24 mouse cellular contexts compared by ENCODE assay signal in genomic region chr1:133323333-133323732, GRCm38 (mm10). TPM values are rescaled to one million over a fixed set of nuclear protein-coding genes. Genes with fewer than 3 reads are reported as not detected.
DNase-seq lines count a peak whose midpoint lies in the region; ATAC-seq and TF ChIP-seq lines count a peak whose summit lies in the region.
"Had no signal": no experiment of that assay in that cellular context is flagged by ENCODE, and none has a peak within 500 bp of the region (broad histone marks: within the 10 kb centered on the region; RNA-seq: fewer than 3 reads in every experiment).

No protein-coding gene starts in this region.

- no peak overlapping the region for H3K9ac ChIP-seq in hindbrain, postnatal 0 days (replicated peaks; ENCODE audit: low read length)
- H3K9ac ChIP-seq in hindbrain, embryonic 11.5 days (ENCODE audit: low read depth, low read length): no peak overlapping the region
- H3K9ac ChIP-seq in lung, embryonic 14.5 days: no peak overlapping the region
- no peak overlapping the region for H3K9ac ChIP-seq in neural tube, embryonic 14.5 days (replicated peaks; ENCODE audit: low read depth, low read length)
- no peak overlapping the region for H3K9ac ChIP-seq in neural tube, embryonic 15.5 days (replicated peaks)
- no peak overlapping the region for H3K9ac ChIP-seq in embryonic facial prominence, embryonic 15.5 days
- H3K9ac ChIP-seq in forebrain, embryonic 15.5 days (replicated peaks): no peak overlapping the region
- H3K9ac ChIP-seq: forebrain, embryonic 12.5 days; limb, embryonic 15.5 days had no signal

- H3K27me3 ChIP-seq in hindbrain, postnatal 0 days (ENCODE audit: insufficient read depth, low read length): no peaks in the 10 kb centered on the region
- H3K27me3 ChIP-seq in hindbrain, embryonic 11.5 days (ENCODE audit: control insufficient read depth, insufficient read depth, low read length): no peaks in the 10 kb centered on the region
- H3K27me3 ChIP-seq in lung, embryonic 14.5 days (ENCODE audit: insufficient read depth, low read length): no peaks in the 10 kb centered on the region
- H3K27me3 ChIP-seq in neural tube, embryonic 14.5 days (ENCODE audit: control insufficient read depth, insufficient read depth, low read length): no peaks in the 10 kb centered on the region
- H3K27me3 ChIP-seq in neural tube, embryonic 15.5 days (replicated peaks): no peaks in the 10 kb centered on the region
- H3K27me3 ChIP-seq in embryonic facial prominence, embryonic 15.5 days: peaks cover 8% of the 10 kb centered on the region
- no peaks in the 10 kb centered on the region for H3K27me3 ChIP-seq in forebrain, embryonic 15.5 days

- H3K4me3 ChIP-seq in hindbrain, postnatal 0 days (ENCODE audit: low read length): no peak overlapping the region
- no peak overlapping the region for H3K4me3 ChIP-seq in hindbrain, embryonic 11.5 days (ENCODE audit: low read depth, low read length)
- no peak overlapping the region for H3K4me3 ChIP-seq in lung, embryonic 14.5 days (ENCODE audit: low read depth, low read length)
- H3K4me3 ChIP-seq in neural tube, embryonic 14.5 days (ENCODE audit: low read depth, low read length): no peak overlapping the region
- H3K4me3 ChIP-seq in neural tube, embryonic 15.5 days (replicated peaks): no peak overlapping the region
- no peak overlapping the region for H3K4me3 ChIP-seq in embryonic facial prominence, embryonic 15.5 days (replicated peaks)
- no peak overlapping the region for H3K4me3 ChIP-seq in forebrain, embryonic 15.5 days
- H3K4me3 ChIP-seq: forebrain, embryonic 12.5 days; heart, embryonic 10.5 days; limb, embryonic 15.5 days; midbrain, embryonic 12.5 days had no signal

- TF ChIP-seq CTCF in hindbrain, postnatal 0 days (IDR thresholded peaks at IDR 0.05; ENCODE audit: low read depth): no peak
- TF ChIP-seq CTCF in lung, embryonic 14.5 days (IDR thresholded peaks at IDR 0.05; ENCODE audit: low read depth): no peak

- ATAC-seq in hindbrain, postnatal 0 days: peak; percentile 55; the same call in 1 of the 2 replicates
- no peak for ATAC-seq in hindbrain, embryonic 11.5 days (ENCODE audit: low FRiP score)
- peak; percentile 50 for ATAC-seq in lung, embryonic 14.5 days (ENCODE audit: insufficient read depth)
- 0 out of 2 replicates have a peak, but pooled peaks have one; percentile 31 for ATAC-seq in neural tube, embryonic 14.5 days (ENCODE audit: low read depth)
- ATAC-seq in neural tube, embryonic 15.5 days (ENCODE audit: low FRiP score): no peak
- 0 out of 2 replicates have a peak, but pooled peaks have one; percentile 16 for ATAC-seq in embryonic facial prominence, embryonic 15.5 days (ENCODE audit: insufficient number of reproducible peaks, low FRiP score, low TSS enrichment, low read depth)
- ATAC-seq in forebrain, embryonic 15.5 days (replicated peaks): no peak
- ATAC-seq: activated CD4-positive, CD25-positive, alpha-beta regulatory T cell, adult 4 months; Patski had no signal

- H3K4me1 ChIP-seq in hindbrain, postnatal 0 days (ENCODE audit: insufficient read depth, low read length): no peaks in the 10 kb centered on the region
- no peaks in the 10 kb centered on the region for H3K4me1 ChIP-seq in hindbrain, embryonic 11.5 days (replicated peaks; ENCODE audit: control insufficient read depth, insufficient read depth, low read length)
- H3K4me1 ChIP-seq in lung, embryonic 14.5 days (ENCODE audit: insufficient read depth): peaks cover 3% of the 10 kb centered on the region; the same call in 1 of the 2 replicates
- H3K4me1 ChIP-seq in neural tube, embryonic 14.5 days (ENCODE audit: control insufficient read depth, insufficient read depth, low read length): no peaks in the 10 kb centered on the region
- no peaks in the 10 kb centered on the region for H3K4me1 ChIP-seq in neural tube, embryonic 15.5 days
- H3K4me1 ChIP-seq in embryonic facial prominence, embryonic 15.5 days: no peaks in the 10 kb centered on the region
- H3K4me1 ChIP-seq in forebrain, embryonic 15.5 days: peaks cover under 1% of the 10 kb centered on the region; the same call in 1 of the 2 replicates

- no peaks in the 10 kb centered on the region for H3K36me3 ChIP-seq in hindbrain, postnatal 0 days (ENCODE audit: insufficient read depth, low read length)
- no peaks in the 10 kb centered on the region for H3K36me3 ChIP-seq in hindbrain, embryonic 11.5 days (ENCODE audit: control insufficient read depth, insufficient read depth, low read length)
- no peaks in the 10 kb centered on the region for H3K36me3 ChIP-seq in lung, embryonic 14.5 days (ENCODE audit: insufficient read depth)
- no peaks in the 10 kb centered on the region for H3K36me3 ChIP-seq in neural tube, embryonic 14.5 days (ENCODE audit: control insufficient read depth, insufficient read depth, low read length)
- no peaks in the 10 kb centered on the region for H3K36me3 ChIP-seq in neural tube, embryonic 15.5 days
- no peaks in the 10 kb centered on the region for H3K36me3 ChIP-seq in embryonic facial prominence, embryonic 15.5 days
- no peaks in the 10 kb centered on the region for H3K36me3 ChIP-seq in forebrain, embryonic 15.5 days
- H3K36me3 ChIP-seq: forebrain, embryonic 12.5 days; heart, embryonic 10.5 days; limb, embryonic 15.5 days; midbrain, embryonic 12.5 days had no signal

- no peak for DNase-seq in hindbrain, postnatal 0 days (ENCODE audit: low spot score)
- no peak for DNase-seq in hindbrain, embryonic 11.5 days (ENCODE audit: low spot score)
- DNase-seq in lung, embryonic 14.5 days: no peak
- DNase-seq in lung, postnatal 25 days (ENCODE audit: low spot score): no peak
- DNase-seq: adrenal gland, postnatal 36 days; cerebellum, adult 8-10 months; gastrocnemius, postnatal 36 days; heart, postnatal 14 days; kidney, postnatal 25 days; thymus, postnatal 4 days had no signal

- no peak overlapping the region for H3K27ac ChIP-seq in hindbrain, postnatal 0 days
- H3K27ac ChIP-seq in hindbrain, embryonic 11.5 days (ENCODE audit: low read depth, low read length): no peak overlapping the region
- H3K27ac ChIP-seq in lung, embryonic 14.5 days (ENCODE audit: low read depth): no peak overlapping the region
- no peak overlapping the region for H3K27ac ChIP-seq in neural tube, embryonic 14.5 days (ENCODE audit: low read depth, low read length)
- no peak overlapping the region for H3K27ac ChIP-seq in neural tube, embryonic 15.5 days (replicated peaks)
- no peak overlapping the region for H3K27ac ChIP-seq in embryonic facial prominence, embryonic 15.5 days (replicated peaks)
- no peak overlapping the region for H3K27ac ChIP-seq in forebrain, embryonic 15.5 days (replicated peaks)
- H3K27ac ChIP-seq: forebrain, embryonic 12.5 days; heart, embryonic 10.5 days; limb, embryonic 15.5 days; midbrain, embryonic 12.5 days had no signal

- no peaks in the 10 kb centered on the region for H3K9me3 ChIP-seq in hindbrain, postnatal 0 days (ENCODE audit: low read length)
- H3K9me3 ChIP-seq in hindbrain, embryonic 11.5 days (ENCODE audit: control insufficient read depth, low read length): no peaks in the 10 kb centered on the region
- H3K9me3 ChIP-seq in lung, embryonic 14.5 days (ENCODE audit: low read depth, low read length): no peaks in the 10 kb centered on the region
- no peaks in the 10 kb centered on the region for H3K9me3 ChIP-seq in neural tube, embryonic 14.5 days (ENCODE audit: control insufficient read depth, low read length)
- H3K9me3 ChIP-seq in neural tube, embryonic 15.5 days (replicated peaks): no peaks in the 10 kb centered on the region
- no peaks in the 10 kb centered on the region for H3K9me3 ChIP-seq in embryonic facial prominence, embryonic 15.5 days (replicated peaks)
- no peaks in the 10 kb centered on the region for H3K9me3 ChIP-seq in forebrain, embryonic 15.5 days
- H3K9me3 ChIP-seq: forebrain, embryonic 12.5 days; heart, embryonic 10.5 days; limb, embryonic 15.5 days had no signal

- 47% methylated on average over 5 of the region's 5 CpGs for WGBS in hindbrain, postnatal 0 days
- 46% methylated on average over 5 of the region's 5 CpGs for WGBS in hindbrain, embryonic 11.5 days
- 16% methylated on average over 5 of the region's 5 CpGs for WGBS in lung, embryonic 14.5 days
- 47% methylated on average over 5 of the region's 5 CpGs for WGBS in neural tube, embryonic 14.5 days
- 50% methylated on average over 5 of the region's 5 CpGs for WGBS in neural tube, embryonic 15.5 days
- 30% methylated on average over 5 of the region's 5 CpGs for WGBS in embryonic facial prominence, embryonic 15.5 days
- WGBS in forebrain, embryonic 15.5 days: 54% methylated on average over 5 of the region's 5 CpGs

- H3K4me2 ChIP-seq in hindbrain, postnatal 0 days (ENCODE audit: low read depth, low read length): no peak overlapping the region
- no peak overlapping the region for H3K4me2 ChIP-seq in hindbrain, embryonic 11.5 days (replicated peaks; ENCODE audit: low read depth, low read length)
- H3K4me2 ChIP-seq in lung, embryonic 14.5 days: no peak overlapping the region
- H3K4me2 ChIP-seq in neural tube, embryonic 14.5 days (ENCODE audit: low read depth, low read length): no peak overlapping the region
- no peak overlapping the region for H3K4me2 ChIP-seq in neural tube, embryonic 15.5 days
- H3K4me2 ChIP-seq in embryonic facial prominence, embryonic 15.5 days (replicated peaks): no peak overlapping the region
- H3K4me2 ChIP-seq in forebrain, embryonic 15.5 days (replicated peaks): no peak overlapping the region
- H3K4me2 ChIP-seq: forebrain, embryonic 12.5 days; limb, embryonic 15.5 days; midbrain, embryonic 12.5 days had no signal

RNA-seq across cellular contexts. Expression of gene Kiss1, which starts 1.7 kb away (rescaled TPM):
- not detected in 2 replicates for total RNA-seq in hindbrain, postnatal 0 days (2014; rRNA removed)
- polyA plus RNA-seq in hindbrain, postnatal 0 days (2015; fragmentation: Nextera tagmentation; extraction: Ambion mirVana): 1.4 TPM in 1 of 2 replicates, not detected in the other
- polyA plus RNA-seq in hindbrain, embryonic 11.5 days (2014; fragmentation: Nextera tagmentation; extraction: Ambion mirVana): not detected in 2 replicates
- 6.6 and 7.1 TPM in 2 replicates for polyA plus RNA-seq in lung, embryonic 14.5 days (2014; fragmentation: Nextera tagmentation; extraction: Ambion mirVana)
- polyA plus RNA-seq in neural tube, embryonic 14.5 days (2014; fragmentation: Nextera tagmentation; extraction: Ambion mirVana): not detected in 2 replicates
- polyA plus RNA-seq in neural tube, embryonic 15.5 days (2015; fragmentation: Nextera tagmentation; extraction: Ambion mirVana): not detected in 2 replicates
- 0.49 TPM in 1 of 2 replicates, not detected in the other for polyA plus RNA-seq in embryonic facial prominence, embryonic 15.5 days (2015; fragmentation: Nextera tagmentation; extraction: Ambion mirVana)
- polyA plus RNA-seq in forebrain, embryonic 15.5 days (2015; fragmentation: Nextera tagmentation; extraction: Ambion mirVana): not detected in 2 replicates
- total RNA-seq: common myeloid progenitor, adult 5-6 weeks; gastrocnemius, postnatal 36 days; heart, postnatal 14 days; left cerebral cortex, postnatal 10 days had no signal
- polyA plus RNA-seq: activated CD4-positive, CD25-positive, alpha-beta regulatory T cell, adult 4 months; C2C12; forebrain, embryonic 12.5 days; heart, embryonic 10.5 days; limb, embryonic 15.5 days; midbrain, embryonic 12.5 days; Patski had no signal

RNA-seq across cellular contexts. Expression of gene Golt1a, which starts 13.7 kb away (rescaled TPM):
- total RNA-seq in hindbrain, postnatal 0 days (2014; rRNA removed): not detected in 2 replicates
- 0.08 TPM in 1 of 2 replicates, not detected in the other for polyA plus RNA-seq in hindbrain, postnatal 0 days (2015; fragmentation: Nextera tagmentation; extraction: Ambion mirVana)
- not detected in 2 replicates for polyA plus RNA-seq in hindbrain, embryonic 11.5 days (2014; fragmentation: Nextera tagmentation; extraction: Ambion mirVana)
- polyA plus RNA-seq in lung, embryonic 14.5 days (2014; fragmentation: Nextera tagmentation; extraction: Ambion mirVana): 0.55 and 1.1 TPM in 2 replicates
- polyA plus RNA-seq in neural tube, embryonic 14.5 days (2014; fragmentation: Nextera tagmentation; extraction: Ambion mirVana): not detected in 2 replicates
- 0.43 TPM in 1 of 2 replicates, not detected in the other for polyA plus RNA-seq in neural tube, embryonic 15.5 days (2015; fragmentation: Nextera tagmentation; extraction: Ambion mirVana)
- 0.48 TPM in 1 of 2 replicates, not detected in the other for polyA plus RNA-seq in embryonic facial prominence, embryonic 15.5 days (2015; fragmentation: Nextera tagmentation; extraction: Ambion mirVana)
- polyA plus RNA-seq in forebrain, embryonic 15.5 days (2015; fragmentation: Nextera tagmentation; extraction: Ambion mirVana): 0.32 TPM in 1 of 2 replicates, not detected in the other
- total RNA-seq: common myeloid progenitor, adult 5-6 weeks; gastrocnemius, postnatal 36 days; heart, postnatal 14 days; layer of hippocampus, postnatal 10 days had no signal
- polyA plus RNA-seq: activated CD4-positive, CD25-positive, alpha-beta regulatory T cell, adult 4 months; C2C12; forebrain, embryonic 12.5 days; limb, embryonic 15.5 days; midbrain, embryonic 12.5 days had no signal

RNA-seq across cellular contexts. Expression of gene Ren1, which starts 27.0 kb away (rescaled TPM):
- 0.58 and 1.1 TPM in 2 replicates for total RNA-seq in hindbrain, postnatal 0 days (2014; rRNA removed)
- polyA plus RNA-seq in hindbrain, postnatal 0 days (2015; fragmentation: Nextera tagmentation; extraction: Ambion mirVana): 1.6 and 1.7 TPM in 2 replicates
- 0.70 and 1.2 TPM in 2 replicates for polyA plus RNA-seq in hindbrain, embryonic 11.5 days (2014; fragmentation: Nextera tagmentation; extraction: Ambion mirVana)
- polyA plus RNA-seq in lung, embryonic 14.5 days (2014; fragmentation: Nextera tagmentation; extraction: Ambion mirVana): 0.80 and 0.86 TPM in 2 replicates
- 0.39 and 0.83 TPM in 2 replicates for polyA plus RNA-seq in neural tube, embryonic 14.5 days (2014; fragmentation: Nextera tagmentation; extraction: Ambion mirVana)
- 0.74 and 1.6 TPM in 2 replicates for polyA plus RNA-seq in neural tube, embryonic 15.5 days (2015; fragmentation: Nextera tagmentation; extraction: Ambion mirVana)
- polyA plus RNA-seq in embryonic facial prominence, embryonic 15.5 days (2015; fragmentation: Nextera tagmentation; extraction: Ambion mirVana): 0.16 and 0.24 TPM in 2 replicates
- not detected in 2 replicates for polyA plus RNA-seq in forebrain, embryonic 15.5 days (2015; fragmentation: Nextera tagmentation; extraction: Ambion mirVana)
- total RNA-seq: common myeloid progenitor, adult 5-6 weeks; gastrocnemius, postnatal 36 days; left cerebral cortex, postnatal 10 days had no signal
- polyA plus RNA-seq: activated CD4-positive, CD25-positive, alpha-beta regulatory T cell, adult 4 months; C2C12; forebrain, embryonic 12.5 days; midbrain, embryonic 12.5 days; Patski had no signal

RNA-seq across cellular contexts. Expression of gene Etnk2, which starts 40.0 kb away (rescaled TPM):
- total RNA-seq in hindbrain, postnatal 0 days (2014; rRNA removed): 36.7 and 49.7 TPM in 2 replicates
- polyA plus RNA-seq in hindbrain, postnatal 0 days (2015; fragmentation: Nextera tagmentation; extraction: Ambion mirVana): 27.4 and 29.6 TPM in 2 replicates
- 2.9 and 3.1 TPM in 2 replicates for polyA plus RNA-seq in hindbrain, embryonic 11.5 days (2014; fragmentation: Nextera tagmentation; extraction: Ambion mirVana)
- 2.8 and 3.7 TPM in 2 replicates for polyA plus RNA-seq in lung, embryonic 14.5 days (2014; fragmentation: Nextera tagmentation; extraction: Ambion mirVana)
- polyA plus RNA-seq in neural tube, embryonic 14.5 days (2014; fragmentation: Nextera tagmentation; extraction: Ambion mirVana): 15.4 and 21.6 TPM in 2 replicates
- 21.3 and 22.8 TPM in 2 replicates for polyA plus RNA-seq in neural tube, embryonic 15.5 days (2015; fragmentation: Nextera tagmentation; extraction: Ambion mirVana)
- 6.2 and 6.5 TPM in 2 replicates for polyA plus RNA-seq in embryonic facial prominence, embryonic 15.5 days (2015; fragmentation: Nextera tagmentation; extraction: Ambion mirVana)
- polyA plus RNA-seq in forebrain, embryonic 15.5 days (2015; fragmentation: Nextera tagmentation; extraction: Ambion mirVana): 5.2 and 5.9 TPM in 2 replicates
- total RNA-seq: common myeloid progenitor, adult 5-6 weeks had no signal
- polyA plus RNA-seq: C2C12 had no signal

Comparison
In these comparisons a context has a peak if more than half of its experiments do, and no peak if none do; other contexts are left out.
1. ATAC-seq: peak in hindbrain, postnatal 0 days (single experiment), lung, embryonic 14.5 days (single experiment), neural tube, embryonic 14.5 days (single experiment) and embryonic facial prominence, embryonic 15.5 days (single experiment); none in hindbrain, embryonic 11.5 days (single experiment), neural tube, embryonic 15.5 days (single experiment) and forebrain, embryonic 15.5 days (single experiment).